Mouse (Mus musculus): ENCODE results near the gene Psmd3.

- TF ChIP-seq CTCF (IDR thresholded peaks at IDR 0.05; ENCODE audit: control insufficient read depth, insufficient read depth, low read length) = no peak
- TF ChIP-seq POLR2A (IDR thresholded peaks at IDR 0.05; ENCODE audit: borderline replicate concordance, control insufficient read depth, low read depth, low read length) = no peak
Observed at GRCm38 (mm10) chr11:98696454-98697216, 14.3 kb downstream of the Psmd3 start.

Data from bone marrow, adult 2 months (tissue).